Mouse (Mus musculus) thymus, adult 2 months (tissue): ENCODE data around the gene Nbr1. TPM values are rescaled to one million over a fixed set of nuclear protein-coding genes. Genes with fewer than 3 reads are reported as not detected.

Experiments used
- DNase-seq: peaks from one replicate; pipeline ENCODE4 v3.0.0; 2021
- H3K27ac ChIP-seq: fragments of 200-500 bp; 2 replicates; pipeline ENCODE4 v1.5.1; 2012; ENCODE audit warnings: low read length, control low read depth; ENCODE audit not compliant: control insufficient read depth, insufficient read depth
- H3K27me3 ChIP-seq: fragments of 200-500 bp; 2 replicates; pipeline ENCODE4 v1.6.1; 2012; ENCODE audit warnings: mild to moderate bottlenecking, low read length, moderate library complexity, mixed read lengths; ENCODE audit not compliant: control insufficient read depth, insufficient read depth
- H3K36me3 ChIP-seq: fragments of 200-500 bp; 2 replicates; pipeline ENCODE4 v1.6.1; 2012; ENCODE audit warnings: mild to moderate bottlenecking, low read length, moderate library complexity; ENCODE audit not compliant: control insufficient read depth, insufficient read depth
- H3K4me1 ChIP-seq: fragments of 200-500 bp; replicated peaks from 2 replicates; pipeline ENCODE4 v1.6.1; 2012; ENCODE audit warnings: low read length; ENCODE audit not compliant: control insufficient read depth, insufficient read depth
- H3K4me3 ChIP-seq: fragments of 200-500 bp; 2 replicates; pipeline ENCODE4 v1.5.1; 2012; ENCODE audit warnings: mild to moderate bottlenecking, low read length, control low read depth, moderate library complexity; ENCODE audit not compliant: control insufficient read depth, insufficient read depth
- CTCF ChIP-seq: fragments of 200-500 bp; IDR thresholded peaks from 2 replicates; pipeline ENCODE4 v1.5.1; 2012; ENCODE audit warnings: mild to moderate bottlenecking, control low read depth, low read length, moderate library complexity, borderline replicate concordance; ENCODE audit not compliant: control insufficient read depth, poor library complexity, insufficient read depth; ENCODE audit errors: extremely low read depth
- POLR2A ChIP-seq: fragments of 200-500 bp; IDR thresholded peaks from 2 replicates; pipeline ENCODE4 v1.6.1; 2012; ENCODE audit warnings: mild to moderate bottlenecking, low read length, control low read depth, moderate library complexity; ENCODE audit not compliant: control insufficient read depth, poor library complexity, insufficient read depth; ENCODE audit errors: extremely low read depth
- WGBS: fragments of 180-500 bp; shearing (Covaris S2); methylation state at CpG from one replicate; pipeline ENCODE4 v1.1.7; 2018; 5-methylcytosine and 5-hydroxymethylcytosine counted together
- polyA plus RNA-seq: library from polyadenylated mRNA; depleted of rRNA; stranded (reverse); fragments of >200 nt; gene quantifications from 2 replicates; pipeline ENCODE4 v1.2.3, GENCODE M21; 2012

Nbr1 gene
- polyA plus RNA-seq, 1 experiment = 142 TPM

DNA sequence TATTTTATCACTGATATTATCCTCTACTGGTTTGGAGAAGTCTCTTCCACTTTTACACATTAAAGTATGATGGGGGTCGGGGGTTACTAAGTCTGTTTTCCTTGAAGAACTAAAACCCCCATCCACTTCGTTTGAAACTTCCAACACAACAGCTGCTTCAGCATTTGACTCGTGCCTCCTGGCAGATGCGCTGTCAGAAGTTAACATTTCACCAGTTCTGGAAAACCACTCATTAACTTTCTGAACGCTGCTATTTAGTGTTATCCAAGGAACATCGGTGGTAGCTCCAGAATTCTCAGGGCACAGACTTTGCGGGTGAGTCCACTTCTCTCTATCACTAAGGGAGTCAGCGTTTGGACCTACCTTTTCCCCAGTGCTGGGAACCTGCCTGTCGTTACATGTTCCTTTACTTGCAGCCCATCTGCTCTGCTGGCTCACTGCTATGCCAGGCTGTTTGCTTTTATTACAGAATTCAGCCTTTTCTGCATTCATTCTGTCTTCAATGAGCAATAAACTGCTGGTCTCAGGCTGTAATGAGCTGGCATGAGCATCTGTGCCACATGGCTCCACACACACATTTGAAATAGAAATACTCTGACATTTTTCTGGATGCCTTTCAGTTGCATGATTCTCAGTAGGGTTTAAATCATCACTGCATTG is 25.9 kb upstream of the Nbr1 start:
- no peak overlapping the region for H3K27ac ChIP-seq
- no peak overlapping the region for H3K4me3 ChIP-seq
- H3K36me3 ChIP-seq = peaks cover 17% of the 10 kb centered on the region; the same call in 1 of the 2 replicates
- DNase-seq = no peak
- H3K4me1 ChIP-seq = no peaks in the 10 kb centered on the region
- TF ChIP-seq POLR2A (no peak), CTCF (no peak)
- H3K27me3 ChIP-seq = no peaks in the 10 kb centered on the region
- over 99% methylated on average over 9 of the region's 9 CpGs for WGBS

- H3K36me3 ChIP-seq = peaks cover 17% of the 10 kb centered on the region; the same call in 1 of the 2 replicates
- no peaks in the 10 kb centered on the region for H3K27me3 ChIP-seq
- H3K4me1 ChIP-seq = no peaks in the 10 kb centered on the region
- no peak overlapping the region for H3K27ac ChIP-seq
- 91% methylated on average over 4 of the region's 4 CpGs for whole genome bisulfite sequencing
- no peak for TF ChIP-seq POLR2A
- no peak for TF ChIP-seq CTCF
- no peak for DNase-seq
- no peak overlapping the region for H3K4me3 ChIP-seq
Measured at GRCm38 (mm10) chr11:101526686-101527085, 25.3 kb upstream of the Nbr1 start.

DNA sequence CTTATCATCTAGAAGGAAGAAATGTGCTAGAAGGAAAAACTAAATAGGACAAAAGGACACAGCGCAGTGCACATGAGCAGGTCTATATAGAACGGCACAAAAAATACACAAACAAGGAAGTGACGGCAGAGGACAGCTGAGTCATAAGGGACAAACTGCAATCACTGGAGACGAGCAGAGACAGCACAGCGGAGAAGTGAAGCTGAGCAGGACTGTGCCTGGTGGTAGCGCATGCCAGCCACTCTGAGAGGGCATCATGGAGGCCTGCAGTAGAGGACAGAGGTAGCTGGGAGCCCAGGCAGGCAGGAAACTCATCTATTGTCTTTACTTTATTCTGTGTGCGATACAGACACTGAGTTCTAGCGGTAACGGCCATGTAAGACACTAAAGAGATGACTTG is 8.4 kb upstream of the Nbr1 start:
- WGBS = 94% methylated on average over 9 of the region's 9 CpGs
- no peak overlapping the region for H3K27ac ChIP-seq

DNA sequence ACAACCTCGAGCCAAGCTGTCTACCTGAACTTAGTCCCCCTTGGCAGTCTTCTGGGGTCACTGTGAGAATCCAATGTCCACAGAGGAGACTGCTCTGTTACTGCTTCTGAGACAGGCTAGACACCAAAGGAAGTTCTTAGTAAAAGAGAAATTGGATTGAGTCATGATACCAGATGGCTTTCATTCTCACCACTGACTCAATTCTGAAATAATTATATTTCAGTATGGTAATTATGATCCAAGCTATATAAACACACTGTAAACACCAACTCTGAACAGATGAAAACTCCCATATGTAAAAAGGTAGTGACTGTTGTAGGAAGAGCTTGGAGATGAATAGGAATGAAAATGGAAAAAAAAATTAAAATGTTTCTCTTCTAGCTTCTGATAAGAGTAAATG is 7.8 kb upstream of the Nbr1 start:
- no peaks in the 10 kb centered on the region for H3K36me3 ChIP-seq
- H3K4me1 ChIP-seq = no peaks in the 10 kb centered on the region
- no peak overlapping the region for H3K4me3 ChIP-seq
- 86% methylated on average over 1 of the region's 1 CpGs for WGBS
- no peak for DNase-seq
- H3K27ac ChIP-seq = no peak overlapping the region
- TF ChIP-seq CTCF (no peak), POLR2A (no peak)
- no peaks in the 10 kb centered on the region for H3K27me3 ChIP-seq

More for the DNA sequence above, 8.4 kb upstream of the Nbr1 start:
- DNase-seq = no peak
- Histone ChIP-seq H3K27me3 (no peaks in the 10 kb centered on the region), H3K4me3 (no peak overlapping the region), H3K4me1 (no peaks in the 10 kb centered on the region), H3K36me3 (no peaks in the 10 kb centered on the region)
- TF ChIP-seq CTCF = no peak
- TF ChIP-seq POLR2A = no peak

DNA sequence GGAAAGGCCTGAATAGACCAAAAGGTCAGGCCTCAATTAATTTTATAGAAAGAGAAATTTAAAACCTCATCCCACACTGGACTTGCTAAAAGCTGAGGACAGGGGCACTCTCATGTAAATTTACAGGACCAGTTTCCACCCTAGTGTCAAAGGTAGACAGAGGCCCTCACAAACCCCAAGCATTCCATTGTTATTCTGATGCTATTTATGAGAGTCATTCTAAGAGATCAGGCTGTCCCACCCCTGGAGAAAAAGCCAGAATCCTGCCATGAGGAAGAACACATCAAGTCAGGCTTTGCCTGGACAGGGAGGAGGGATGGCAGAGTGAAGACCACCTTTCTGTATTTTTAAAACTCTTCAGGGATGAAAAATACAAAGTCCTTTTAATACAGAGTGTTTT is 3.4 kb upstream of the Nbr1 start:
- no peaks in the 10 kb centered on the region for H3K36me3 ChIP-seq
- DNase-seq = no peak

GRCm38 (mm10) chr11:101552476-101553300 is 739 bp downstream of the Nbr1 start:
- DNase-seq = peak; percentile 94
- peak overlapping the region; percentile 91 for H3K27ac ChIP-seq
- H3K4me1 ChIP-seq = peaks cover 5% of the 10 kb centered on the region
- under 1% methylated on average over 37 of the region's 37 CpGs for WGBS
- H3K4me3 ChIP-seq = peak overlapping the region; percentile 88
- peaks cover 12% of the 10 kb centered on the region; the same call in 1 of the 2 replicates for H3K36me3 ChIP-seq
- TF ChIP-seq CTCF (peak; percentile 25; the same call in 1 of the 2 replicates), POLR2A (peak; percentile 88)
- H3K27me3 ChIP-seq = no peaks in the 10 kb centered on the region

More for the DNA sequence above, 3.4 kb upstream of the Nbr1 start:
- H3K4me3 ChIP-seq = no peak overlapping the region
- H3K27me3 ChIP-seq = no peaks in the 10 kb centered on the region
- peaks cover 3% of the 10 kb centered on the region for H3K4me1 ChIP-seq
- no peak overlapping the region for H3K27ac ChIP-seq
- TF ChIP-seq CTCF (no peak), POLR2A (no peak)
